Mouse (Mus musculus) thymus, adult 2 months (tissue): ENCODE results near the gene Dek.

Experiments used
- CTCF ChIP-seq: fragments of 200-500 bp; IDR thresholded peaks from 2 replicates; pipeline ENCODE4 v1.5.1; 2012; ENCODE audit warnings: mild to moderate bottlenecking, control low read depth, low read length, moderate library complexity, borderline replicate concordance; ENCODE audit not compliant: control insufficient read depth, poor library complexity, insufficient read depth; ENCODE audit errors: extremely low read depth
- POLR2A ChIP-seq: fragments of 200-500 bp; IDR thresholded peaks from 2 replicates; pipeline ENCODE4 v1.6.1; 2012; ENCODE audit warnings: mild to moderate bottlenecking, low read length, control low read depth, moderate library complexity; ENCODE audit not compliant: control insufficient read depth, poor library complexity, insufficient read depth; ENCODE audit errors: extremely low read depth

- TF ChIP-seq CTCF, result no peak
- no peak for TF ChIP-seq POLR2A
These were observed 49.2 kb downstream of the Dek start for GRCm38 (mm10) chr13:47056781-47057180.
